Mouse (Mus musculus) kidney, adult 9 months (tissue): ENCODE data around the gene E130308A19Rik.

Experiments
- DNase-seq: peaks from one replicate; pipeline ENCODE4 v3.0.0; 2022

E130308A19Rik gene

DNA sequence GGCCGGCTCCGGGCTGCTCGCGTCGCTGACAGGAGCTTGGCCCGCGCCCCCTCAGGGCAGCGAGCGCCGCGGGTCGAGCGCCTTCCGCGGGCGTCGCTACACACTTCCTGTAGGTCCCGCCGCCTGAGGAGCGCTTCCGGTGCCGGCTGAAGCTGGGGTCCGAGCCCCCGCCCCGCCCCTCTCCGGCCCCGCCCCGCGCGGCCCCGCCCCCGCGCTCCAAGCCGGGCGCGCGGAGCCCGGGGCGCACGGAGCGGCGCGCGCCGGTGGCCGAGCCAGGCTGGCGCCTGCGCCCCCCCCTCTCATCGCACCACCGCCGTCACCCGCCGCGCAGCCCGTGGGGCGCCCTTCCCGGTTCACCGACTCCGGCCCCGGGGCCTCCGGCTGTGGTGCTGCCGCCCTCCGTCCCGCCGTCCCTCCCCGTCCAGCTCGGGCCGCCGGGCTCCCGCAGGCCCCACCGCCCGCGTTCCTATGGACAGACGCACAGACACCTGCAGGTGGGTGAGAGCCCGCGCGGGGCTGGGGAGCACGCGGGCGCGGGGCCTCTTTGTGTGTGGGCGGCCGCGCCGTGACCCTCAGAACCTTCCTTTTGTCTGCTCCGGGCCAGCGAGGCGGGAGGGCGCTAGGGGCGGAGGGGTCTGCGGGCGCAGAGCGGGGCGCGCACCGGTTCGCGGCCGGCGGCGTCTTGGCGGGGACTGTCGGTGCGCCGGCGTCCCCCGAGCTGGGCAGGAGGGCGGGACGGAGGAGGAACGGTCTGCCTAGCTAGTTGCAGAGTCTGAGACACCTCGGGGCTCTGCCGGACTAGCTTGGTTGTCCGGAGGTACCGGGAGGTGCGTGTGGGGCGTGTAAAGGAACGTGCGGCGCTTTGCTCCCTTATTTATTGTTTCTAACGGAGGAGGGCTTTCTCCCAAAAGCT, at the start of gene E130308A19Rik:
Gene E130308A19Rik, plus strand, starts transcription at position 214 of the 913 bp plus-strand sequence.
- peak; percentile 81 for DNase-seq

DNA sequence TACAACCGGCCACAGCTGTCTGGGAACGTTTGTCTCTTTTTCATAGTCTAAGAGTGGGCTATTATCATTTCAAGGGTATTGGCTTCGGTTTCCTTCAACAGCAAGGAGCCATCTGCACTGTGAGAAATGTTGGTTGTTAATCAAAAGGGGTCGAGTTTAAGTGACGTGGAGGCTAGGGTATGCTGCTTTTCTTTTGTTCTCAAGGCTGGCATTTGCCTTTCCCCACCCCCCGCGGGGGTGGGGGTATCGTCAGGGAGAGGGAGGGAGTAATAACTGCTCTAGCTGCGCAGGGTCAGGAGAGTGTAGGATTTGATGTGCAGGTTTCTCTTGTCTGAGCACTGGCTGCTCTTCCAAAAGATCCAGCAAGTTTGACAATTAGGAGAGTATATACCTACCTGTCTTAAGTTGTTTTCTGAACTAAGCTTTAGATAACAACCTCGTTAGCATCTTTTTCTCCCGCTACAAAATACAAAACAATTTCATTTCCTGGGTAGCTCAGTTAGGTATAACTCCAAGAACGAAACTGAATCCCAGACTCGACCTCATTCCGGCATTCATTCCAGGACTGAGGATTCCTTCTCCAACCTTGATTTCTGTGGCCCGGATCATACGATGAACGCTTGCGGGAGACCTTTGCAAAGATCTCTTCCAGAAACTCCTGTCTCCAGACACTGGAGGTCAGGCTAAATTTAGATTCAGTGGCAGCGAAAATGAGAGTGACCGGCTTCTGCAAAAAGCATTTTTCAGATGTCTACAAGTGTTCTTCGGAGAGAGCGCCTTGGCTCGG, 45.3 kb upstream of the E130308A19Rik start:
- DNase-seq, result no peak

DNA sequence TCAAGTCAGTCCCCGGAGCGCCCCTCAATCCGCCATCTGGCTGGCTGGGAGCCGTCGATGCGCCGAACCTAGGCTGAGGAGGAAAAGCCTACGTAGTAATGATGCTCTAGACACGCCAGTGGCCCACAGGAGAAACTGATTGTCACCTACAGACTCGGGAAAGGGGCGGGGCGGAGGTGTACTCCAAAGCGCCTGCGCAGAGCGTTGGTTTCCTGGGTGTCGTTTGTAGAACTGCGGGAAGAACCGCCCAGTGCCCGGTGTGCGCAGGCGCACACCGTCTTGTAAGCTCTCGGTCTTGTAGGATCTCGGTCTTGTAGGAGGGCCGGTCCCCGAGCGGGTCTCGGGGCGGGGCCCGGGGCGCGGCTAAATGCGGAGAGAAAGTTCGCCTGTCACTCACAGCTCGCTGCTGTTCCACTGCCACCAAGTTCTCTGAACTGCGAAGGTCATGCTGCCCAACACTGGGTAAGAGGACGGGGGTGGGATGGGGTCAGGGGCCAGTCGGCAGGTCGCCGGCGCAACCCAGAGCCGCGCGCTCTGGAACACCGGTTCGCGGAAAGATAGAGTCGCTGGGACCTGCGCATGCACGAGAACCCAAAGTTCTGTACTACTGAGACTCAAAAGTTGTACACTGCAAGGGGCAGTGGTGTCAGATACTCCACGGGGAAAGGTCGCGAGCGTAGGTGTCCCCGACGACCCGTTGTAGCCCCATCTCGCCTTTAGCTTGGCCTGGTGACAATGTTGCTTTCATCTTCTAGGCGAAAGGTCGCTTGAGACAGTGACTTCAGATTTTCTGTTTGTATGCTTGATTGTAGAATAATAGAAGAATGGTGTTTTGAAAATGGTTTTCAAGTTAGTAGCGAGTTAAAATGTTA, 44.5 kb upstream of the E130308A19Rik start, which contains the start of gene Hsdl2:
Gene Hsdl2, plus strand, starts transcription at position 250 of the 872 bp plus-strand sequence.
- DNase-seq, result peak; percentile 99

GRCm38 (mm10) chr4:59582186-59582585, 43.8 kb upstream of the E130308A19Rik start:
- peak; percentile 26 for DNase-seq

DNA sequence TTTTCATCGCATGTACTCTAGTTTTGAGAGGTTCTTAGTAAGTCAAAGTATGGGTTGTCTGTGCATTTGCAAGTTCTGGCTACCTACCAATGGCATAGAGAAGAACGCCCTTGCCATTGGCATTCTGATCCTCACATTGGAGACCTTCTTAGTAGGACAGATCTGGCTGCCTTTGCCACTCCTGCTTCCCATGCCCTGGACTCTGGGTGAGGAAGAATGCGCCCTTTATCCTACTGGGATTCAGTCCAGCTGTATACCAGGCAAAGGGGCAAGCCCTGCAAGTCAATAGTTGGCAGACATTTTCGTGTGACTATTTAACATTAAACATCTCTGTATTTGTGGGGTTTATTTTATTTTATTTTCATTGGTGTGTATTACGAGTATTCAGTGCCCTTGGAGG, 40.9 kb upstream of the E130308A19Rik start:
- DNase-seq, result peak; percentile 92

DNA sequence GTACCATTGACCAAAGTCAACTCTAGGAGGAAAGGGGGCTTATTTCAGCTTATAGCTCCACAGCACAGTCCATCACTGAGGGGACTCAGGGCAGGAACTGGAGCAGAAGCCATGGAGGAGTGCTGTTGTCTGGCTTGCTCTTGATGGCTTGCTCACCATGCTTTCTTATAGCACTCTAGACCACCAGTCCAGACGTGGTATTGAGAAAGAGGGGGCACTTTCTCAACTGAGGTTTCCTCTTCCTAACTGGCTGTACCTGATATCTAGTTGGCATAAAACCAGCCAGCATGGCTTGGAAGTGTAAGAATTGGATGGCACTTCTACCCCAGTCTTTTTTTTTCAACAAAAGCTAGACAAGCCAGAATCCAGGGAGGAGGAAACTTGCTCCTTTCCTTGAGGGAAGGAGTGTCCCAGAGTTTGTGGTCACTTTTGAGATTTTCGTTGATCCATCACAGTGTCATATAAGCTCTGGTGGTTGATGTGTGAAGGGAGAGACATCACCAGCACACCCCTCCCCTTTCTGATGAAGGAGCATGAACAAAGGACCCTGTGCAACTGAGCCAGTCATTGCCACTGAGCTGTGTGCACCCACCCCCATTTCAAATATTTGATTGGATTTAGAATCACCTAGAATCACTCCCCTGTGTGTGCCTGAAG, 38.7 kb upstream of the E130308A19Rik start:
- no peak for DNase-seq

DNA sequence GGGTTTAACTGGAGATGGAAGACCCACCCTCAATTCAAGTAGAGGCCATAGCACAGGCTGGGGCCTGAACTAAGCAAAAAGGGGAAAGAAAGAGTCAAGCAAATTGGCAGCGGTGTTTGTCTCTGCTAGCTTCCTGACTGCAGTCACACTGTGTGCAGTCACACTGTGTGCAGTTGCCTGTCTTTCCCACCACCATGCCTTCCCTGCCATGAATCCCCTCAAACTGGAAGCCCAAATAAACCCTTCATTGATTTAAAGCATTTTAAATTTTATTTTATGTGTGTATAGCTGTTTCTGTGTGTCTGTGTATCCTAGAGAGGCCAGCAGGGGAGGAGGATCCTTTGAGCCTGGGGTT, 38.2 kb upstream of the E130308A19Rik start:
- no peak for DNase-seq

DNA sequence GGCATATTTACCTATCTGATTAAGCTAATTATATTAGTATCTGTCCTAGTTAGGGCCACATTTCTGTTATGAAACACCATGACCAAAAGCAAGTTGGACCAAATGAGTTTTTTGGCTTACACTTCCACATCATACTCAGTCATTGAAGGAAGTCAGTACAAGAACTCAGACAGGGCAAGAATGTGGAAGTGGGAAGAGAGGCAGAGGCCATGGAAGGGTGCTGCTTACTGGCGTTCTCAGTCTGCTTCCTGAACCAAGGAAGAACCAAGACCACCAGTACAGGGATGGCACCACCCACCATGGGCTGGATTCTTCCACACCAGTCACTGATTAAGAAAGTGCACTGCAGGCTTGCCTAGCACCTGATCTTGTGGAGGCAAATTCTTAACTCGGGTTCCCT, 31.4 kb upstream of the E130308A19Rik start:
- DNase-seq, result no peak

- no peak for DNase-seq
These were observed 29.5 kb upstream of the E130308A19Rik start for GRCm38 (mm10) chr4:59596556-59596955.

- DNase-seq, result no peak
These were observed 23.3 kb upstream of the E130308A19Rik start for GRCm38 (mm10) chr4:59602704-59603103.

GRCm38 (mm10) chr4:59604892-59605291, 21.1 kb upstream of the E130308A19Rik start:
- DNase-seq, result no peak

DNA sequence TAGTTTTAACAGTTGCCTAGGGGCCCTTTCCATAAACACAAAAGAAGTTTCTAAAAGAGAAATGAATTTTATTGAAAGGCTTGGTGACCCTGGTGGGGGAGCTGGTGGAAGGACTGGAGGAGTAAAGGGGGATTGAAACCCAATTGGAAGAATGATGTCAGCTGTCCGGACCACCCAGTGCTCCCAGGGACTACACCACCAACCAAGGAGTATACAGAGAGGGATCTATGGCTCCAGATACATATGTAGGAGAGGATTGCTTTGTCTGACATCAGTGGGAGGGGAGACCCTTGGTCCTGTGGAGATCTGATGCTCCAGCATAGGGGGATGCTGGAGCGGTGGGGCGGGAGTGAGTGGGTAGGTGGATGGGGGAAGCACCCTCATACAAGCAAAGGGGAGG, 20.5 kb upstream of the E130308A19Rik start:
- no peak for DNase-seq

DNA sequence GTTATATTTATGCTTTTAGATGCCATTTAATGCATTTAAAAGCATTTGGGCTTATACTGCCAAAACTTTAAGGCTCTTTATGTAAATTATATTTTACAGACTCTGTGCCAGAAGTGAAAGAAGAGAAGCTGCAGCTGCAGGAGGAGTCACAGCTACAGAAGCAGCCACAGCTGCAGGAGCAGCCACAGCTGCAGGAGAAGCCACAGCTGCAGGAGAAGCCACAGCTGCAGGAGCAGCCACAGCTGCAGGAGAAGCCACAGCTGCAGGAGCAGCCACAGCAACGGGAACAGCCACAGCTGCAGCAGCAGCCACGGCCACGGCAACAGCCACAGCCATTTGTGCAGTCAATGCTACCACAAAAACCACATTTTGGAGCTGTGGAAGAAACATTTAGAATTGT, 15.6 kb upstream of the E130308A19Rik start:
- DNase-seq, result no peak

DNA sequence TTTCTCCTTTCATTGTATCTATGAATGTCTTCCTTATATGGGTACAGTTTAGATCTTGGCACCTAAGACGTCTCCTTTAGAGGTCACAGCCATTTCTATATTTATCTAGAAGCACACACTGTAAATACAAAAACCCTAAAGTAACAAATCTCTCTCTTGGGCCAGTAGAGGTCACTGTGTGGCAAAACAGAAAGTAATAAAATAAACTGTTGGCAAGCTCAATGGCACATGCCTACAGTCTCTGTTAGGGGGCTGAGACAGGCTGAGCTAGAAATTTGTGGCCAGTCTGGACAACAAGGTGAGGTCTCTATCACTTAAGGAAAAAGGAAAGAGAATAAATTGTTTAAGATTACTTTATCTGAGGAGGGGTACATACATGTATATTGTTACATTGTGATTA, 11.0 kb upstream of the E130308A19Rik start:
- DNase-seq, result peak; percentile 68

DNA sequence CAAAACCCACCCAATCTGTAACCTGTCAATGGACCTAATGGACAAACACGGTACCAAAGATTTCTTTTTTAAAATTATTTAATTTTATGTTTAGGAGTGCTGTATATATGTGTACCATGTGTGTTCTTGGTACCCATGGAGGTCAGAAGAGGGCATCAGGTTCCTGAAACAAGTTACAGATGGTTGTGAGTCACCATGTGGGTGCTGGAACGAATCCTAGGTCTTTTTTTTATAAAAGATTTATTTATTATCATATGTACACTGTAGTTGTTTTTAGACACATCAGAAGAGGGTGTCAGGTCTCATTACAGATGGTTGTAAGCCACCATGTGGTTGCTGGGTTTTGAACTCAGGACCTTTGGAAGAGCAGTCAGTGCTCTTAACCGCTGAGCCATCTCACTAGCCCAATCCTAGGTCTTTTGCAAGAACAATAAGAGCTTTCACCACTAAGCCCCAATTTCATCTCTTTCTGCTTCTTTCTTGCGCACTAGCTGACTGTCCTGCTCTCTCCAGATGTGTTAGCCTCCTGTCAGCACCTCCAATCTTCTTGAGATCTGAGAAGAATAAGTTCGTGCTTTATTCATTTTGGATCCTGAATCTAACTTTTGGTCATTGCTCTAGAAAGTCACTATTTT, 6.3 kb upstream of the E130308A19Rik start:
- DNase-seq, result no peak

- no peak for DNase-seq
These were observed 374 bp upstream of the E130308A19Rik start for GRCm38 (mm10) chr4:59625676-59625997.

GRCm38 (mm10) chr4:59628255-59628654, 2.2 kb downstream of the E130308A19Rik start:
- no peak for DNase-seq

- no peak for DNase-seq
These were observed 3.3 kb downstream of the E130308A19Rik start for GRCm38 (mm10) chr4:59629076-59629874.

DNA sequence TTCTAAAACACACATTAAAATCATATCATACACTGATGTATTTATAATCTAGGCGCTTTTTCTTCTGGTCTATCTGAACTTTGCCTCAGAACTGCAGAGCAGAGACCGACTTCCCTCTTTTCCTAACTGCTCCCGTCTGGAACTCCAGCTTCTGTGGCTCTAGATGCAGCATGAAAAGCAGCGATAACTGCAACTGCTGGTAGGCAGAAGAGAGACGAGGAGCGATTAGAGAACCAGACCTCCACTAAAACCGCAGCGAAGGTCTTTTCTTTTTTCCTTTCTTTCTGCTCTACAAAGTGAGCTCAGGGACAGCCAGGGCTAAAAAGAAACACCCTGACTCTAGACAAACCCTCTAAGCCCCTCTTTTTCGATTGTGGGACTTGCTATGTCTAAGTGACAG, 4.1 kb downstream of the E130308A19Rik start:
- no peak for DNase-seq

DNA sequence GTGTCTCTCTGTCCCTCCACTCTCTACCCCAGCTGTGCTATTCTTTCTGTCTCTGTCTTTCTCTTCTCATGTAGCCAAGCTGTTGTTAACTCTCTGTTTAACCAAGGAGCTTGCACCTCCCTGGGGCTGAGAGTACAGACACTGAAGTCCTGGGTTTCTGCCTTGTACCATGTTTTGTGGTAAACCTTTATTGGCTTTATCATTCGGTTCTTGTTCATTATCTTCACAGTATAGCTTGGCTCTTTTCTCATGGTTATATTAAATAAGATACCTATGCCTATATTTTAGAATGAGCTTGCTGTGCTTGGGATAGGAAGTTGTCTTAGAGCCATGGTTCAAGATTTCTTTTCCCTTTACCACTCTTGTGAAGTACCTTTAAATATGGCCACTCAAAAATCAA, 8.5 kb downstream of the E130308A19Rik start:
- no peak for DNase-seq

- DNase-seq, result no peak
These were observed 13.2 kb downstream of the E130308A19Rik start for GRCm38 (mm10) chr4:59639163-59639562.
